Mouse (Mus musculus): ENCODE results near the gene Atp6v0a1. TPM values are rescaled to one million over a fixed set of nuclear protein-coding genes. Genes with fewer than 3 reads are reported as not detected.

Gene Atp6v0a1
- polyA plus RNA-seq, 1 experiment = not detected

GRCm38 (mm10) chr11:101110708-101111107, 101.5 kb downstream of the Atp6v0a1 start:
- TF ChIP-seq CTCF (IDR thresholded peaks at IDR 0.05; ENCODE audit: insufficient read depth, low read depth, low read length) (no peak), POLR2A (IDR thresholded peaks at IDR 0.05; ENCODE audit: insufficient read depth, low read depth, low read length) (no peak)
- H3K4me3 ChIP-seq (ENCODE audit: insufficient read depth, low read depth, low read length) = no peak overlapping the region
- peaks cover 11% of the 10 kb centered on the region; the same call in 1 of the 2 replicates for H3K4me1 ChIP-seq (ENCODE audit: control insufficient read depth, insufficient read depth, low read length)
- WGBS = 71% methylated on average over 5 of the region's 5 CpGs
- H3K27ac ChIP-seq (ENCODE audit: insufficient read depth, low read depth, low read length) = no peak overlapping the region

GRCm38 (mm10) chr11:101111178-101111577, 101.9 kb downstream of the Atp6v0a1 start:
- H3K27ac ChIP-seq (ENCODE audit: insufficient read depth, low read depth, low read length) = no peak overlapping the region
- TF ChIP-seq POLR2A (IDR thresholded peaks at IDR 0.05; ENCODE audit: insufficient read depth, low read depth, low read length) (no peak), CTCF (IDR thresholded peaks at IDR 0.05; ENCODE audit: insufficient read depth, low read depth, low read length) (no peak)
- H3K4me1 ChIP-seq (ENCODE audit: control insufficient read depth, insufficient read depth, low read length) = peaks cover 11% of the 10 kb centered on the region; the same call in 1 of the 2 replicates
- no peak overlapping the region for H3K4me3 ChIP-seq (ENCODE audit: insufficient read depth, low read depth, low read length)
- WGBS = 90% methylated on average over 4 of the region's 4 CpGs

DNA sequence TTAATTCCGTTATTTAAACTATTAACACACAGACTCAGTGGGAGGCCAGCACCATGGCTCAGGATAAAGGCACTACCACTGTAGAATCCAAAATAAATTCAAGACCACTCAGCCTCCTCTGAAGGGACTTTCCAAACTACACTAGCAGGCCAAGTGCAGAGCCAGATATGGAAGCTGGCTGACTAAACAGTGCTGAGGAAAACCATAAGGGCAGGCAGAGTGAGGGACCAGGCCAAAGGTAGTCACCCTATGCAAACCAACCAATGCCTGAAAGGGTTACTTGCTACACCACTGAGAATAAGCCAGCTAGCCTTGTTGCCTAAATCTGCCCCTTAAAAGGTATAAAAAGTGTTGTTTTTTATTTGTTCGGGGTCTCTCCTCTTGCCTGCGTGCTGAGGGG, 102.9 kb downstream of the Atp6v0a1 start:
- Histone ChIP-seq H3K27ac (ENCODE audit: insufficient read depth, low read depth, low read length) (no peak overlapping the region), H3K4me1 (ENCODE audit: control insufficient read depth, insufficient read depth, low read length) (peaks cover 17% of the 10 kb centered on the region; the same call in 1 of the 2 replicates), H3K4me3 (ENCODE audit: insufficient read depth, low read depth, low read length) (no peak overlapping the region)
- TF ChIP-seq CTCF (IDR thresholded peaks at IDR 0.05; ENCODE audit: insufficient read depth, low read depth, low read length) (no peak), POLR2A (IDR thresholded peaks at IDR 0.05; ENCODE audit: insufficient read depth, low read depth, low read length) (no peak)
- 78% methylated on average over 3 of the region's 3 CpGs for WGBS

Other genes starting within 250 kb of the Atp6v0a1 start
- gene Kcnh4, start 249.5 kb upstream of the Atp6v0a1 start, polyA plus RNA-seq (2012; ENCODE audit: insufficient read depth, insufficient read length, low replicate concordance, missing spikeins) = not detected in 2 replicates
- not detected in 2 replicates for gene Hcrt, start 246.5 kb upstream of the Atp6v0a1 start, polyA plus RNA-seq (2012; ENCODE audit: insufficient read depth, insufficient read length, low replicate concordance, missing spikeins)
- gene Ghdc, start 238.5 kb upstream of the Atp6v0a1 start, polyA plus RNA-seq (2012; ENCODE audit: insufficient read depth, insufficient read length, low replicate concordance, missing spikeins) = not detected in 2 replicates
- 121 TPM in 1 of 2 replicates, not detected in the other for gene Stat5b, start 158.7 kb upstream of the Atp6v0a1 start, polyA plus RNA-seq (2012; ENCODE audit: insufficient read depth, insufficient read length, low replicate concordance, missing spikeins)
- gene Stat5a, start 150.1 kb upstream of the Atp6v0a1 start, polyA plus RNA-seq (2012; ENCODE audit: insufficient read depth, insufficient read length, low replicate concordance, missing spikeins) = not detected in 2 replicates
- not detected in 2 replicates for gene Stat3, start 69.9 kb upstream of the Atp6v0a1 start, polyA plus RNA-seq (2012; ENCODE audit: insufficient read depth, insufficient read length, low replicate concordance, missing spikeins)
- gene Cavin1, start 38.6 kb upstream of the Atp6v0a1 start, polyA plus RNA-seq (2012; ENCODE audit: insufficient read depth, insufficient read length, low replicate concordance, missing spikeins) = not detected in 2 replicates
- not detected in 2 replicates for gene Naglu, start 60.6 kb downstream of the Atp6v0a1 start, polyA plus RNA-seq (2012; ENCODE audit: insufficient read depth, insufficient read length, low replicate concordance, missing spikeins)
- not detected in 2 replicates for gene Hsd17b1, start 69.0 kb downstream of the Atp6v0a1 start, polyA plus RNA-seq (2012; ENCODE audit: insufficient read depth, insufficient read length, low replicate concordance, missing spikeins)
- gene Coasy, start 73.1 kb downstream of the Atp6v0a1 start, polyA plus RNA-seq (2012; ENCODE audit: insufficient read depth, insufficient read length, low replicate concordance, missing spikeins) = not detected in 2 replicates
- not detected in 2 replicates for gene Mlx, start 77.8 kb downstream of the Atp6v0a1 start, polyA plus RNA-seq (2012; ENCODE audit: insufficient read depth, insufficient read length, low replicate concordance, missing spikeins)
- not detected in 2 replicates for gene Psmc3ip, start 86.0 kb downstream of the Atp6v0a1 start, polyA plus RNA-seq (2012; ENCODE audit: insufficient read depth, insufficient read length, low replicate concordance, missing spikeins)
- not detected in 2 replicates for gene Retreg3, start 110.4 kb downstream of the Atp6v0a1 start, polyA plus RNA-seq (2012; ENCODE audit: insufficient read depth, insufficient read length, low replicate concordance, missing spikeins)
- not detected in 2 replicates for gene Tubg1, start 110.5 kb downstream of the Atp6v0a1 start, polyA plus RNA-seq (2012; ENCODE audit: insufficient read depth, insufficient read length, low replicate concordance, missing spikeins)
- gene Tubg2, start 146.5 kb downstream of the Atp6v0a1 start, polyA plus RNA-seq (2012; ENCODE audit: insufficient read depth, insufficient read length, low replicate concordance, missing spikeins) = not detected in 2 replicates
- gene Cntnap1, start 161.1 kb downstream of the Atp6v0a1 start, polyA plus RNA-seq (2012; ENCODE audit: insufficient read depth, insufficient read length, low replicate concordance, missing spikeins) = not detected in 2 replicates
- not detected in 2 replicates for gene Plekhh3, start 161.9 kb downstream of the Atp6v0a1 start, polyA plus RNA-seq (2012; ENCODE audit: insufficient read depth, insufficient read length, low replicate concordance, missing spikeins)
- gene Ccr10, start 166.0 kb downstream of the Atp6v0a1 start, polyA plus RNA-seq (2012; ENCODE audit: insufficient read depth, insufficient read length, low replicate concordance, missing spikeins) = not detected in 2 replicates
- not detected in 2 replicates for gene Ezh1, start 217.0 kb downstream of the Atp6v0a1 start, polyA plus RNA-seq (2012; ENCODE audit: insufficient read depth, insufficient read length, low replicate concordance, missing spikeins)
- gene Ramp2, start 236.6 kb downstream of the Atp6v0a1 start, polyA plus RNA-seq (2012; ENCODE audit: insufficient read depth, insufficient read length, low replicate concordance, missing spikeins) = not detected in 2 replicates
- not detected in 2 replicates for gene Vps25, start 244.3 kb downstream of the Atp6v0a1 start, polyA plus RNA-seq (2012; ENCODE audit: insufficient read depth, insufficient read length, low replicate concordance, missing spikeins)